Mouse (Mus musculus) gastrocnemius, postnatal 4 days (tissue): ENCODE measurements around the gene Depp1. TPM values are rescaled to one million over a fixed set of nuclear protein-coding genes. Genes with fewer than 3 reads are reported as not detected.
"Not testable (repeated sequence)": the region's sequence is repeated elsewhere in the genome, so short reads cannot be mapped to it uniquely, and the experiment has no call there.

Source experiments
- DNase-seq, 2 experiments: peaks; one replicate each; pipeline ENCODE4 v3.0.0; 2021 to 2022; ENCODE audit warnings: low spot score in 2 of 2, mixed read lengths in 2 of 2
- long read RNA-seq, 2 experiments: library from polyadenylated mRNA; stranded (forward); transcript quantifications; one replicate each; pipeline ENCODE4 v2.0.0; 2021
- total RNA-seq, 2 experiments: library from RNA; stranded (reverse); gene quantifications; 2 replicates each; pipeline ENCODE4 v1.2.3; 2021

Depp1 gene
- 10 to 100 TPM; 11.5 to 14.1 TPM for total RNA-seq
- long read RNA-seq, experiment 1, transcript Depp1-201 (2 exons, 1,339 nt), result major isoform, 16 of 20 reads
- long read RNA-seq, experiment 1, partial matches to known transcripts, result 0 of 20 reads
- long read RNA-seq, experiment 1, other reads (novel, unspliced or antisense), result 1 of 20 reads
- long read RNA-seq, experiment 2, transcript Depp1-201 (2 exons, 1,339 nt), result major isoform, 8 of 14 reads
- long read RNA-seq, experiment 2, transcript Depp1-202 (2 exons, 1,317 nt), result minor isoform, 5 of 14 reads
- long read RNA-seq, experiment 2, partial matches to known transcripts, result 0 of 14 reads
- long read RNA-seq, experiment 2, other reads (novel, unspliced or antisense), result 1 of 14 reads

- DNase-seq, result no peak
Observed at GRCm38 (mm10) chr6:116650406-116650805, at the start of gene Depp1. TSS of gene Depp1 (plus strand) at chr6:116650609.

- not testable (repeated sequence) for DNase-seq
Observed at GRCm38 (mm10) chr6:116600969-116601368, 49.4 kb upstream of the Depp1 start.

DNA sequence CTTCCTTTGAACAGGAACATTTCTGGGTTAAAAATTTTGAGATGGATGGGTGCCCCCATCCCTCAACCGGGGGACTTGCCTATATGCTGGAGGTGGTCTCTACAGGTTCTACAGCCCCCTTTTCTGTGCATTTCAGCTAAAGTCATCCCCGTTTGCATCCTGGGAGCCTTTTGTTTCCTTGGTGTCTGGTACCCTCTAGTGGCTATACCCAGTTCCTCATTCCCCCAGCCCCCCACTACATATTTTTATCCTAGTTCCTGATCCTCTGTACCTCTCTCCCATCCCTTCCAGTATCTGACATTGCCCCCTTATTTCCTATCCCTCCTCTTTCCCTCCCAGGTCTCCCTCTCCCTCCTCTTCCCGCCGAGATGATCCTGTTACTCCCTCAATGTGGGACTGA, 43.2 kb upstream of the Depp1 start:
- DNase-seq, result no peak

GRCm38 (mm10) chr6:116615719-116616118, 34.7 kb upstream of the Depp1 start:
- no peak for DNase-seq

- no peak for DNase-seq
Observed at GRCm38 (mm10) chr6:116618073-116618472, 32.3 kb upstream of the Depp1 start.

- DNase-seq, result no peak
Observed at GRCm38 (mm10) chr6:116621318-116622023, 28.9 kb upstream of the Depp1 start.

- not testable (repeated sequence) for DNase-seq
Observed at GRCm38 (mm10) chr6:116626417-116626816, 24.0 kb upstream of the Depp1 start.

- DNase-seq, result no peak
Observed at GRCm38 (mm10) chr6:116628095-116628494, 22.3 kb upstream of the Depp1 start.

- DNase-seq, result peak; percentile 50 to 79
Observed at GRCm38 (mm10) chr6:116628539-116629171, 21.8 kb upstream of the Depp1 start, which contains the start of gene Zfp422. TSS of gene Zfp422 (minus strand) at chr6:116628999.

DNA sequence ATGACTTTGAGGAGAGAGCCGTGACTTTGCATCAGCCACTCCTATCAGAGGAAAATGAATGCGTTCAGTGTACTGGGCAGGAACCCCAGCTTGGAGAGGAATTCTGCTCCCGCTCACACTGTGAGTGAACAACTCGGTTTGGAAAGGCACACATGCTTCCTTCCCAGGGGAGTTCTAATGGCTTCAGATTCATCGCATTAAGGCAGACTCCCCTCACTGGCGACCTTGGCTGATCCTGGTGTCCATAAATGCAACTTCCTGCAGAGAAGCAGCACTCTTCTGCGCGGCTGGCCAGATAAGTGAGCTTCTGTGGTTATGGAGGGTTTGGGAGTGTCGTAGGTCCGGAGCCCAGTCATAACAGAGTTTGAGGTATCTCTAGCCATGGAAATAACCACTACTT, 20.6 kb upstream of the Depp1 start:
- no peak for DNase-seq

DNA sequence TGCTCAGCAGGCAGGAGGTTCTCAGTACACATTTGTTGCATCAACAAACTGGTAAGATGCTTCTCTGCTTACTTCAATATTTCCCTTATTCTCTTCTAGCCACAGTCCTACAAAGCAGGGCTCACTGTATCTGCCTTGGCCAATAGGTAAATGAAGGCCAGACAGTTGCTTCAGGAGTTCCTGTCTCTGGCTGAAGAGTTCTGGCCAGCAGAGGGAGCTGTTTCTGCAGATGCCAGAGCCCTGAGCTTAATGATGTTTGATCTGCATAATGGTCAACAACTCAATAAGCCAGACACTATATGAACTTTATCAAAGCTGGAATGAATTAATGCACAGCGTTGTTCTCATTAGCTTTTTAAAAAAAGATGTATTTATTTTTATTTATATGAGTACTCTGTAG, 18.3 kb upstream of the Depp1 start:
- peak in 1 of 2 experiments; percentile 72 for DNase-seq

- DNase-seq, result no peak
Observed at GRCm38 (mm10) chr6:116633741-116634695, 16.4 kb upstream of the Depp1 start.

DNA sequence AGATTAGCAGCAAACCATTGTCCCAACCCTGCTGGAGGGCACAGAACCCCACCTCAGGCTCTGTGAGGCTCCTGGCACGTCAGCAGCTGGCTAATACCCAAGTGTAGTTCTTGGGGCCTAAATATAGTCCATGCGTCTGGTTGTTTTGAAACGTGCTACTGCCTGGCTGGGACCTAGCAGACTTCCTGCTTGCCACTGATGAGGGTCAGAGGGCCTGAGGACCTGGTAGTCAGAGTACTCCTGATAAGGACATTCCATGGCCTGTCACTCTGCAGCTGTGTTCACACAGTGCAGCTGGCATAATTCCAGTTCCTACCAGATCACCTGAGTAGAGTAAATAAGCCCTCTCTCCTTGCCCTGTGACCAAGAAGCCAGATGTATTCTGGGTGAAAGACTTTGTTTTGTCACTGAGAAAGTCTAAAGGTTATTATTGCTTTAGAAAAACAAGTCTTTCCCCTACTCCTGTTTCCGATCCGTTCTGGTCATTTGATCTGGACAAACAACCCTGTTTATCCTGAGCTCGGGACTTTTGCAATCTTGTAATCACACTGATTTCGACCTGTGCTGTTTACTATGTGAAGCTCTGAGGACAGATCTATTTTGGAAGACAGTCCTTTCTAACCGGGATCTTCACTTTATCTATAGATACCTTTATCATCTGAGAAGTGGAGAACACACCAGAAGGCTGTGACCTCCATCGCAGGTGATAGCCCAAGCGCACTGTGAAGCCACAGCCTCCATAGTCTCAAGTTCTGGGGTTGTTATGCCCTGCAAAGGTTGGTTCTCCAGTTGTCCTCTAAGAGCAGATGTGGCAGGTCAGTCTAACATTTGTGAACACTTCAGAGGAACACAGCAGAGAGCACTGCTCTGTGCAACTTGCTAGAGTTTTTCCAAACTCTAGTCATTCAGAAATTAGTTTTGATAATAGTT, 14.9 kb upstream of the Depp1 start:
- DNase-seq, result peak in 1 of 2 experiments; percentile 39

DNA sequence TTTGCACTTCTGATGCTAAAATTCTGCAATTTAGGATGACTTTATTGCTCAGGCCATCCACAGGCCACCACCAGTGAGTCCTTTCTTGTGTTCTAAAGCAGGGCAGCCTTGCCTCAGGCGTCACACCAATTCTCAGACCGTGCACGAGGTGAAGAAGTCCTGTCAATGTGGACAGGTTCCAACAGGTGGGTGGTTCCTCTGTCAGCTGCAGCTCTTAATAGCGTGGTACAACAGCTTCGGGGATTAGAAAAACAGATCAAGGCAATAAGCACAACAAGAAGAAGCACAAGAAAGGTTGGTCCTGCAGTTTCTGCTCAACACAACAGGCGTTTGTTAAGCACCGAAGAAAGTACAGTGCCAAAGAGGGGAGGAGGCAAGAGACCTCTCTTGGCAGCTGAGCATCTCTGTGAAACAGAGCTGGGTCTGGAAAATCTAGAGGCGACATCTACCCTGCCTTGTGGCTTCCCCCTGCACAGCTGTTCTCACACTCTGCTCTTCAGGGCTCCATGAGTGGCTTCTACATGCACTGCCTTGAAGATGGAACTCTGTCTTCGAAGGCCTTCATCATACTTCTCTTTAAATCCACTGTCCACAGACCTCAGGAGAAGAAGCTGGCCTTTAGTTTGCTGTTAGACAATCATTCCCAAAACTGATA, 13.7 kb upstream of the Depp1 start:
- DNase-seq, result no peak

GRCm38 (mm10) chr6:116637496-116637895, 12.9 kb upstream of the Depp1 start:
- DNase-seq, result no peak

- no peak for DNase-seq
Observed at GRCm38 (mm10) chr6:116638871-116639270, 11.5 kb upstream of the Depp1 start.

- no peak for DNase-seq
Observed at GRCm38 (mm10) chr6:116639663-116640062, 10.7 kb upstream of the Depp1 start.

GRCm38 (mm10) chr6:116642942-116643341, 7.5 kb upstream of the Depp1 start:
- DNase-seq, result no peak

GRCm38 (mm10) chr6:116643881-116644280, 6.5 kb upstream of the Depp1 start:
- DNase-seq, result no peak
